Mouse (Mus musculus): ENCODE data around the gene Psen1.

Psen1 gene

GRCm38 (mm10) chr12:83687934-83688315, at the start of gene Psen1:
TSS of gene Psen1 (plus strand) at chr12:83688152.
- DNase-seq = peak; percentile 93

- no peak for DNase-seq
Observed at GRCm38 (mm10) chr12:83641233-83641632, 46.7 kb upstream of the Psen1 start.

GRCm38 (mm10) chr12:83643116-83643515, 44.8 kb upstream of the Psen1 start:
- DNase-seq = no peak

GRCm38 (mm10) chr12:83650346-83650745, 37.6 kb upstream of the Psen1 start:
- DNase-seq = no peak

- no peak for DNase-seq
Observed at GRCm38 (mm10) chr12:83651414-83651813, 36.5 kb upstream of the Psen1 start.

GRCm38 (mm10) chr12:83685466-83685865, 2.5 kb upstream of the Psen1 start:
- DNase-seq = no peak

GRCm38 (mm10) chr12:83686575-83687350, 1.2 kb upstream of the Psen1 start:
- DNase-seq = peak; percentile 71

GRCm38 (mm10) chr12:83688316-83689086, 549 bp downstream of the Psen1 start:
- DNase-seq = peak; percentile 45

GRCm38 (mm10) chr12:83689087-83689432, 1.1 kb downstream of the Psen1 start:
- DNase-seq = no peak

- DNase-seq = no peak
Observed at GRCm38 (mm10) chr12:83694011-83694410, 6.1 kb downstream of the Psen1 start.

GRCm38 (mm10) chr12:83694669-83695068, 6.7 kb downstream of the Psen1 start:
- DNase-seq = no peak

- no peak for DNase-seq
Observed at GRCm38 (mm10) chr12:83698637-83699036, 10.7 kb downstream of the Psen1 start.

- DNase-seq = no peak
Observed at GRCm38 (mm10) chr12:83701608-83702007, 13.7 kb downstream of the Psen1 start.

GRCm38 (mm10) chr12:83702796-83703195, 14.8 kb downstream of the Psen1 start:
- DNase-seq = no peak

- DNase-seq = peak; percentile 40
Observed at GRCm38 (mm10) chr12:83706951-83707350, 19.0 kb downstream of the Psen1 start.

- DNase-seq = no peak
Observed at GRCm38 (mm10) chr12:83708160-83709092, 20.5 kb downstream of the Psen1 start.

- DNase-seq = no peak
Observed at GRCm38 (mm10) chr12:83709934-83710333, 22.0 kb downstream of the Psen1 start.

GRCm38 (mm10) chr12:83713749-83714148, 25.8 kb downstream of the Psen1 start:
- peak; percentile 84 for DNase-seq

GRCm38 (mm10) chr12:83716416-83717184, 28.6 kb downstream of the Psen1 start:
- no peak for DNase-seq

GRCm38 (mm10) chr12:83719431-83719830, 31.5 kb downstream of the Psen1 start:
- no peak for DNase-seq

GRCm38 (mm10) chr12:83721281-83721680, 33.3 kb downstream of the Psen1 start:
- DNase-seq = peak; percentile 26

GRCm38 (mm10) chr12:83723037-83723436, 35.1 kb downstream of the Psen1 start:
- DNase-seq = no peak
